Mouse (Mus musculus) forebrain, embryonic 14.5 days (tissue): Measurements from ENCODE around the gene Mettl7a2. TPM values are rescaled to one million over a fixed set of nuclear protein-coding genes. Genes with fewer than 3 reads are reported as not detected.

ENCODE experiments used
- ATAC-seq: fragments of 200-750 bp; cut with Nextera tagmentation; 2 replicates; pipeline ENCODE4 v1.8.0; 2017; ENCODE audit warnings: mild to moderate bottlenecking, moderate library complexity
- DNase-seq: peaks from one replicate; pipeline ENCODE4 v3.0.0-alpha.2; 2015; ENCODE audit warnings: low spot score
- H3K27ac ChIP-seq: fragments of 300-500 bp; sonication (generic); 2 replicates; pipeline ENCODE4 v1.5.1; 2014; ENCODE audit warnings: low read depth, mild to moderate bottlenecking, control low read depth, low read length, moderate library complexity
- H3K27me3 ChIP-seq: fragments of 300-500 bp; sonication (generic); replicated peaks from 2 replicates; pipeline ENCODE4 v1.6.1; 2014; ENCODE audit warnings: low read length, control low read depth, mixed read lengths; ENCODE audit not compliant: control insufficient read depth, insufficient read depth
- H3K36me3 ChIP-seq: fragments of 300-500 bp; sonication (generic); 2 replicates; pipeline ENCODE4 v1.6.1; 2014; ENCODE audit warnings: low read length, control low read depth; ENCODE audit not compliant: control insufficient read depth, insufficient read depth
- H3K4me1 ChIP-seq: fragments of 300-500 bp; sonication (generic); 2 replicates; pipeline ENCODE4 v1.6.1; 2014; ENCODE audit warnings: antibody characterized with exemption, low read length, control low read depth; ENCODE audit not compliant: control insufficient read depth, insufficient read depth
- H3K4me2 ChIP-seq: fragments of 300-500 bp; sonication (generic); 2 replicates; pipeline ENCODE4 v1.6.1; 2014; ENCODE audit warnings: mild to moderate bottlenecking, control low read depth, low read length
- H3K4me3 ChIP-seq: fragments of 300-500 bp; sonication (generic); 2 replicates; pipeline ENCODE4 v1.5.1; 2014; ENCODE audit warnings: low read depth, low read length, control low read depth
- H3K9ac ChIP-seq: fragments of 300-500 bp; sonication (generic); 2 replicates; pipeline ENCODE4 v1.6.1; 2014; ENCODE audit warnings: mild to moderate bottlenecking, low read length, control low read depth, moderate library complexity
- H3K9me3 ChIP-seq: fragments of 300-500 bp; sonication (generic); replicated peaks from 2 replicates; pipeline ENCODE4 v1.6.1; 2016; ENCODE audit warnings: low read length, control low read depth, mixed read lengths; ENCODE audit not compliant: control insufficient read depth
- WGBS: fragments of 180-500 bp; shearing (Covaris S2); extraction: QIAGEN DNeasy Blood & Tissue Kit; methylation state at CpG from one replicate; pipeline ENCODE4 v1.1.7; 2014; 5-methylcytosine and 5-hydroxymethylcytosine counted together
- polyA plus RNA-seq: library from polyadenylated mRNA; unstranded; fragments of >200 nt; fragmentation: Nextera tagmentation; extraction: Ambion mirVana; gene quantifications from 2 replicates; pipeline ENCODE4 v1.2.1, GENCODE M21; 2014

Gene Mettl7a2
- polyA plus RNA-seq, 1 experiment from 2014 or later = not detected

GRCm38 (mm10) chr15:100401811-100402210 lies 48.8 kb downstream of the Mettl7a2 start:
- Histone ChIP-seq H3K9ac (no peak overlapping the region), H3K9me3 (no peaks in the 10 kb centered on the region), H3K4me2 (no peak overlapping the region), H3K4me3 (no peak overlapping the region), H3K4me1 (no peaks in the 10 kb centered on the region), H3K27ac (no peak overlapping the region), H3K27me3 (no peaks in the 10 kb centered on the region), H3K36me3 (peaks cover 94% of the 10 kb centered on the region)
- 94% methylated on average over 4 of the region's 4 CpGs for WGBS
- DNase-seq (no peak), ATAC-seq (no peak)

GRCm38 (mm10) chr15:100402347-100402746 lies 49.3 kb downstream of the Mettl7a2 start:
- H3K27me3 ChIP-seq = no peaks in the 10 kb centered on the region
- DNase-seq (no peak), ATAC-seq (no peak)
- 94% methylated on average over 14 of the region's 14 CpGs for WGBS
- H3K36me3 ChIP-seq = peaks cover 91% of the 10 kb centered on the region
- H3K4me2 ChIP-seq = no peak overlapping the region
- no peak overlapping the region for H3K27ac ChIP-seq
- no peaks in the 10 kb centered on the region for H3K9me3 ChIP-seq
- H3K9ac ChIP-seq = no peak overlapping the region
- H3K4me1 ChIP-seq = no peaks in the 10 kb centered on the region
- H3K4me3 ChIP-seq = no peak overlapping the region

- Histone ChIP-seq H3K36me3 (peaks cover 91% of the 10 kb centered on the region), H3K4me1 (no peaks in the 10 kb centered on the region)
- WGBS = 92% methylated on average over 4 of the region's 4 CpGs
Measured at GRCm38 (mm10) chr15:100402798-100403197, 49.8 kb downstream of the Mettl7a2 start.

GRCm38 (mm10) chr15:100403318-100404000 lies 50.5 kb downstream of the Mettl7a2 start:
- DNase-seq (no peak), ATAC-seq (no peak)
- no peaks in the 10 kb centered on the region for H3K27me3 ChIP-seq
- no peak overlapping the region for H3K4me2 ChIP-seq
- no peaks in the 10 kb centered on the region for H3K9me3 ChIP-seq
- H3K36me3 ChIP-seq = peaks cover 93% of the 10 kb centered on the region
- H3K9ac ChIP-seq = no peak overlapping the region
- no peak overlapping the region for H3K27ac ChIP-seq
- 96% methylated on average over 16 of the region's 16 CpGs for whole genome bisulfite sequencing
- H3K4me3 ChIP-seq = no peak overlapping the region
- H3K4me1 ChIP-seq = no peaks in the 10 kb centered on the region

More at GRCm38 (mm10) chr15:100402798-100403197, 49.8 kb downstream of the Mettl7a2 start:
- H3K9me3 ChIP-seq = no peaks in the 10 kb centered on the region
- H3K27me3 ChIP-seq = no peaks in the 10 kb centered on the region
- no peak overlapping the region for H3K4me3 ChIP-seq
- H3K4me2 ChIP-seq = no peak overlapping the region
- no peak for ATAC-seq
- DNase-seq = no peak
- no peak overlapping the region for H3K9ac ChIP-seq
- no peak overlapping the region for H3K27ac ChIP-seq

GRCm38 (mm10) chr15:100406088-100406487 lies 53.1 kb downstream of the Mettl7a2 start:
- 93% methylated on average over 5 of the region's 5 CpGs for WGBS
- H3K9me3 ChIP-seq = no peaks in the 10 kb centered on the region
- no peaks in the 10 kb centered on the region for H3K27me3 ChIP-seq
- H3K36me3 ChIP-seq = peaks cover 87% of the 10 kb centered on the region
- DNase-seq = no peak
- no peak overlapping the region for H3K4me2 ChIP-seq
- no peak overlapping the region for H3K9ac ChIP-seq
- ATAC-seq = no peak
- H3K4me3 ChIP-seq = no peak overlapping the region
- H3K27ac ChIP-seq = no peak overlapping the region
- no peaks in the 10 kb centered on the region for H3K4me1 ChIP-seq

- peaks cover 45% of the 10 kb centered on the region for H3K36me3 ChIP-seq
- ATAC-seq = no peak
Measured at GRCm38 (mm10) chr15:100410918-100411672, 58.1 kb downstream of the Mettl7a2 start.

More at GRCm38 (mm10) chr15:100410918-100411672, 58.1 kb downstream of the Mettl7a2 start:
- no peak overlapping the region for H3K9ac ChIP-seq
- H3K27me3 ChIP-seq = no peaks in the 10 kb centered on the region
- H3K4me3 ChIP-seq = no peak overlapping the region
- WGBS = 64% methylated on average over 14 of the region's 14 CpGs
- no peak overlapping the region for H3K27ac ChIP-seq
- no peak overlapping the region for H3K4me2 ChIP-seq
- no peaks in the 10 kb centered on the region for H3K9me3 ChIP-seq
- no peak for DNase-seq
- H3K4me1 ChIP-seq = no peaks in the 10 kb centered on the region

Other genes with a start within 250 kb of the Mettl7a2 start
- gene Atf1, start 125.4 kb upstream of the Mettl7a2 start, polyA plus RNA-seq = 10.3 and 12.1 TPM in 2 replicates
- gene Tmprss12, start 72.4 kb upstream of the Mettl7a2 start, polyA plus RNA-seq = not detected in 2 replicates
- gene Mettl7a1, start 49.1 kb upstream of the Mettl7a2 start, polyA plus RNA-seq = 3.8 and 5.4 TPM in 2 replicates
- not detected in 2 replicates for gene Mettl7a3, start 18.3 kb upstream of the Mettl7a2 start, polyA plus RNA-seq
- not detected in 2 replicates for gene Methig1, start 51 bp upstream of the Mettl7a2 start, polyA plus RNA-seq
- gene Higd1c, start 11.3 kb downstream of the Mettl7a2 start, polyA plus RNA-seq = not detected in 2 replicates
- 0.07 TPM in 1 of 2 replicates, not detected in the other for gene Gm5475, start 68.9 kb downstream of the Mettl7a2 start, polyA plus RNA-seq
- gene Slc11a2, start 71.9 kb downstream of the Mettl7a2 start, polyA plus RNA-seq = 15.2 and 17.4 TPM in 2 replicates
- 40.5 and 43.1 TPM in 2 replicates for gene Letmd1, start 115.8 kb downstream of the Mettl7a2 start, polyA plus RNA-seq
- gene Csrnp2, start 142.3 kb downstream of the Mettl7a2 start, polyA plus RNA-seq = 37.1 and 42.8 TPM in 2 replicates
- gene Tfcp2, start 198.8 kb downstream of the Mettl7a2 start, polyA plus RNA-seq = 22.1 and 23.6 TPM in 2 replicates
- 36.9 and 42.0 TPM in 2 replicates for gene Pou6f1, start 246.8 kb downstream of the Mettl7a2 start, polyA plus RNA-seq